Mouse (Mus musculus) embryonic facial prominence, embryonic 14.5 days (tissue): ENCODE data around the gene Dst. TPM values are rescaled to one million over a fixed set of nuclear protein-coding genes. Genes with fewer than 3 reads are reported as not detected.

ENCODE experiments used
- microRNA-seq: library from miRNA; unstranded; fragments of <30 nt; microRNA quantifications from one replicate; pipeline ENCODE4, GENCODE M21; 2016; ENCODE audit warnings: borderline number of aligned reads
- polyA plus RNA-seq: library from polyadenylated mRNA; unstranded; fragments of >200 nt; fragmentation: Nextera tagmentation; extraction: Ambion mirVana; gene quantifications from 2 replicates; pipeline ENCODE4 v1.2.1, GENCODE M21; 2014

The Dst gene
- polyA plus RNA-seq, 1 experiment from 2014 or later, result 39.5 TPM

Small RNA genes within 50 kb of the gene (microRNA-seq; reads per million reads assigned to microRNA genes)
- gene Mir6896, result not detected

Other genes with a start within 250 kb of the Dst start
- gene Prim2, start 238.4 kb upstream of the Dst start, polyA plus RNA-seq, result 26.6 and 31.2 TPM in 2 replicates
- 21.3 and 24.5 TPM in 2 replicates for gene Rab23, start 188.3 kb upstream of the Dst start, polyA plus RNA-seq
- gene Bag2, start 150.4 kb upstream of the Dst start, polyA plus RNA-seq, result 61.1 and 68.5 TPM in 2 replicates
- gene Zfp451, start 93.6 kb upstream of the Dst start, polyA plus RNA-seq, result 29.7 and 31.3 TPM in 2 replicates
- 2.0 and 2.4 TPM in 2 replicates for gene Bend6, start 409 bp upstream of the Dst start, polyA plus RNA-seq